Mouse (Mus musculus): Measurements from ENCODE around the gene Gnb3. TPM values are rescaled to one million over a fixed set of nuclear protein-coding genes. Genes with fewer than 3 reads are reported as not detected.

The Gnb3 gene
- polyA plus RNA-seq, 1 experiment from 2014 or later = 1.3 TPM

GRCm38 (mm10) chr6:124863658-124864298 is 23.7 kb upstream of the Gnb3 start, which contains the start of gene Gpr162:
Gene Gpr162, minus strand, starts transcription at chr6:124863983.
- Histone ChIP-seq H3K4me2 (replicated peaks) (peak within 1 kb of the TSS; percentile 88), H3K4me1 (peaks cover 59% of the 10 kb centered on the region), H3K27me3 (peaks cover 15% of the 10 kb centered on the region), H3K27ac (peak within 1 kb of the TSS; percentile 15; the same call in 1 of the 2 replicates), H3K36me3 (no peaks in the 10 kb centered on the region), H3K9ac (peak within 1 kb of the TSS; percentile 75), H3K9me3 (no peaks in the 10 kb centered on the region), H3K4me3 (peak within 1 kb of the TSS; percentile 59)
- peak; percentile 73 for ATAC-seq (ENCODE audit: low FRiP score, low read depth)
- under 1% methylated on average over 41 of the region's 43 CpGs for WGBS

GRCm38 (mm10) chr6:124863125-124863657 is 23.1 kb upstream of the Gnb3 start:
- Histone ChIP-seq H3K4me3 (peak overlapping the region; percentile 59), H3K27ac (no peak overlapping the region; the same call in 1 of the 2 replicates), H3K36me3 (no peaks in the 10 kb centered on the region), H3K4me1 (peaks cover 65% of the 10 kb centered on the region), H3K9me3 (no peaks in the 10 kb centered on the region), H3K9ac (peak overlapping the region; percentile 75), H3K4me2 (replicated peaks) (peak overlapping the region; percentile 88), H3K27me3 (peaks cover 17% of the 10 kb centered on the region)
- peak; percentile 1; the same call in 1 of the 2 replicates for ATAC-seq (ENCODE audit: low FRiP score, low read depth)
- 2% methylated on average over 11 of the region's 16 CpGs for WGBS

- H3K9me3 ChIP-seq = no peaks in the 10 kb centered on the region
- peak overlapping the region; percentile 88 for H3K4me2 ChIP-seq (replicated peaks)
- peak overlapping the region; percentile 59 for H3K4me3 ChIP-seq
- H3K36me3 ChIP-seq = no peaks in the 10 kb centered on the region
- peaks cover 70% of the 10 kb centered on the region for H3K4me1 ChIP-seq
- no peak for ATAC-seq (ENCODE audit: low FRiP score, low read depth)
- peaks cover 13% of the 10 kb centered on the region for H3K27me3 ChIP-seq
- H3K27ac ChIP-seq = no peak overlapping the region; the same call in 1 of the 2 replicates
- H3K9ac ChIP-seq = peak overlapping the region; percentile 75
- 15% methylated on average over 8 of the region's 8 CpGs for WGBS
Measured at GRCm38 (mm10) chr6:124862406-124863124, 22.5 kb upstream of the Gnb3 start.

GRCm38 (mm10) chr6:124861802-124862201 is 21.7 kb upstream of the Gnb3 start:
- no peak overlapping the region; the same call in 1 of the 2 replicates for H3K9ac ChIP-seq
- no peak overlapping the region for H3K27ac ChIP-seq
- peaks cover 70% of the 10 kb centered on the region for H3K4me1 ChIP-seq
- no peaks in the 10 kb centered on the region for H3K36me3 ChIP-seq
- H3K4me2 ChIP-seq (replicated peaks) = no peak overlapping the region
- H3K4me3 ChIP-seq = no peak overlapping the region
- no peak for ATAC-seq (ENCODE audit: low FRiP score, low read depth)
- WGBS = 32% methylated on average over 3 of the region's 3 CpGs
- no peaks in the 10 kb centered on the region for H3K9me3 ChIP-seq
- H3K27me3 ChIP-seq = peaks cover 13% of the 10 kb centered on the region

- Histone ChIP-seq H3K4me2 (replicated peaks) (no peak overlapping the region), H3K36me3 (no peaks in the 10 kb centered on the region), H3K27ac (no peak overlapping the region), H3K4me1 (peaks cover 70% of the 10 kb centered on the region), H3K4me3 (no peak overlapping the region), H3K9ac (no peak overlapping the region; the same call in 1 of the 2 replicates), H3K27me3 (peaks cover 13% of the 10 kb centered on the region), H3K9me3 (no peaks in the 10 kb centered on the region)
- WGBS = 82% methylated on average over 19 of the region's 19 CpGs
- no peak for ATAC-seq (ENCODE audit: low FRiP score, low read depth)
Measured at GRCm38 (mm10) chr6:124861266-124861665, 21.2 kb upstream of the Gnb3 start.

GRCm38 (mm10) chr6:124860511-124860910 is 20.4 kb upstream of the Gnb3 start:
- no peak overlapping the region for H3K27ac ChIP-seq
- H3K4me1 ChIP-seq = peaks cover 69% of the 10 kb centered on the region
- 87% methylated on average over 9 of the region's 9 CpGs for WGBS
- H3K9ac ChIP-seq = no peak overlapping the region
- ATAC-seq (ENCODE audit: low FRiP score, low read depth) = no peak
- H3K9me3 ChIP-seq = no peaks in the 10 kb centered on the region
- peaks cover 3% of the 10 kb centered on the region for H3K36me3 ChIP-seq
- H3K27me3 ChIP-seq = peaks cover 13% of the 10 kb centered on the region
- no peak overlapping the region for H3K4me2 ChIP-seq (replicated peaks)
- H3K4me3 ChIP-seq = no peak overlapping the region

- H3K27me3 ChIP-seq = peaks cover 7% of the 10 kb centered on the region; the same call in 1 of the 2 replicates
- H3K4me3 ChIP-seq = 0 out of 2 replicates have a peak overlapping the region, but pooled peaks have one; percentile 7
- 0 out of 2 replicates have a peak overlapping the region, but pooled peaks have one; percentile 28 for H3K27ac ChIP-seq
- peak overlapping the region; percentile 25 for H3K4me2 ChIP-seq (replicated peaks)
- no peak for ATAC-seq (ENCODE audit: low FRiP score, low read depth)
- H3K36me3 ChIP-seq = peaks cover 8% of the 10 kb centered on the region
- peak overlapping the region; percentile 53; the same call in 1 of the 2 replicates for H3K9ac ChIP-seq
- H3K4me1 ChIP-seq = peaks cover 68% of the 10 kb centered on the region
- WGBS = 10% methylated on average over 12 of the region's 12 CpGs
- no peaks in the 10 kb centered on the region for H3K9me3 ChIP-seq
Measured at GRCm38 (mm10) chr6:124859725-124860124, 19.6 kb upstream of the Gnb3 start.

- Histone ChIP-seq H3K4me2 (replicated peaks) (peak overlapping the region; percentile 69), H3K4me1 (peaks cover 60% of the 10 kb centered on the region), H3K27ac (peak overlapping the region; percentile 100; the same call in 1 of the 2 replicates), H3K36me3 (peaks cover 17% of the 10 kb centered on the region), H3K9ac (peak overlapping the region; percentile 99), H3K9me3 (no peaks in the 10 kb centered on the region), H3K4me3 (peak overlapping the region; percentile 87), H3K27me3 (peaks cover 6% of the 10 kb centered on the region; the same call in 1 of the 2 replicates)
- no peak for ATAC-seq (ENCODE audit: low FRiP score, low read depth)
- WGBS = 73% methylated on average over 27 of the region's 28 CpGs
Measured at GRCm38 (mm10) chr6:124858561-124859318, 18.7 kb upstream of the Gnb3 start.

GRCm38 (mm10) chr6:124857840-124858530 is 17.9 kb upstream of the Gnb3 start:
- H3K4me3 ChIP-seq = peak overlapping the region; percentile 87
- no peak for ATAC-seq (ENCODE audit: low FRiP score, low read depth)
- peaks cover 24% of the 10 kb centered on the region for H3K36me3 ChIP-seq
- peaks cover 6% of the 10 kb centered on the region; the same call in 1 of the 2 replicates for H3K27me3 ChIP-seq
- H3K27ac ChIP-seq = peak overlapping the region; percentile 100
- H3K9ac ChIP-seq = peak overlapping the region; percentile 99
- no peaks in the 10 kb centered on the region for H3K9me3 ChIP-seq
- 22% methylated on average over 26 of the region's 26 CpGs for WGBS
- peak overlapping the region; percentile 69 for H3K4me2 ChIP-seq (replicated peaks)
- peaks cover 55% of the 10 kb centered on the region for H3K4me1 ChIP-seq

- Histone ChIP-seq H3K4me3 (peak within 1 kb of the TSS; percentile 87), H3K36me3 (peaks cover 32% of the 10 kb centered on the region), H3K27me3 (0 out of 2 replicates have a peak, but pooled peaks cover 6% of the 10 kb centered on the region), H3K4me1 (peaks cover 47% of the 10 kb centered on the region), H3K9me3 (no peaks in the 10 kb centered on the region), H3K9ac (peak within 1 kb of the TSS; percentile 99), H3K27ac (peak within 1 kb of the TSS; percentile 100), H3K4me2 (replicated peaks) (peak within 1 kb of the TSS; percentile 69)
- peak; percentile 87 for ATAC-seq (ENCODE audit: low FRiP score, low read depth)
- under 1% methylated on average over 83 of the region's 86 CpGs for WGBS
Measured at GRCm38 (mm10) chr6:124856916-124857839, 17.1 kb upstream of the Gnb3 start, which contains the start of gene P3h3. Gene P3h3, minus strand, starts transcription at chr6:124857752.

Data from limb, embryonic 13.5 days (tissue).